Mouse (Mus musculus): Measurements from ENCODE around the gene Uri1. TPM values are rescaled to one million over a fixed set of nuclear protein-coding genes. Genes with fewer than 3 reads are reported as not detected.
A peak's percentile ranks its signal among the peaks of the same experiment; 100 is the strongest.

Uri1 gene
- polyA plus RNA-seq, 1 experiment from 2014 or later: 42.0 TPM

GRCm38 (mm10) chr7:37911114-37911801 lies 112.1 kb downstream of the Uri1 start:
- no peak overlapping the region for H3K4me3 ChIP-seq (ENCODE audit: low read length)
- WGBS: 39% methylated on average over 5 of the region's 5 CpGs
- no peaks in the 10 kb centered on the region for H3K9me3 ChIP-seq (ENCODE audit: low read length)
- no peak overlapping the region for H3K4me2 ChIP-seq (replicated peaks; ENCODE audit: low read depth, low read length)
- peak overlapping the region; percentile 45; the same call in 1 of the 2 replicates for H3K27ac ChIP-seq (ENCODE audit: low read length)
- peaks cover 16% of the 10 kb centered on the region; the same call in 1 of the 2 replicates for H3K4me1 ChIP-seq (ENCODE audit: insufficient read depth, low read length)
- no peak overlapping the region for H3K9ac ChIP-seq (replicated peaks; ENCODE audit: low read length)
- no peak; the same call in 1 of the 2 replicates for ATAC-seq (ENCODE audit: low FRiP score, low TSS enrichment)
- H3K36me3 ChIP-seq (ENCODE audit: insufficient read depth, low read length): no peaks in the 10 kb centered on the region
- H3K27me3 ChIP-seq (ENCODE audit: insufficient read depth, low read length): no peaks in the 10 kb centered on the region

GRCm38 (mm10) chr7:37910161-37910560 lies 113.2 kb downstream of the Uri1 start:
- ATAC-seq (ENCODE audit: low FRiP score, low TSS enrichment): no peak
- Histone ChIP-seq H3K9me3 (ENCODE audit: low read length) (no peaks in the 10 kb centered on the region), H3K27ac (ENCODE audit: low read length) (no peak overlapping the region), H3K4me3 (ENCODE audit: low read length) (no peak overlapping the region), H3K36me3 (ENCODE audit: insufficient read depth, low read length) (no peaks in the 10 kb centered on the region), H3K9ac (replicated peaks; ENCODE audit: low read length) (no peak overlapping the region), H3K27me3 (ENCODE audit: insufficient read depth, low read length) (no peaks in the 10 kb centered on the region), H3K4me2 (replicated peaks; ENCODE audit: low read depth, low read length) (no peak overlapping the region), H3K4me1 (ENCODE audit: insufficient read depth, low read length) (peaks cover 16% of the 10 kb centered on the region; the same call in 1 of the 2 replicates)
- WGBS: 79% methylated on average over 9 of the region's 9 CpGs

Other genes with a start within 250 kb of the Uri1 start
- 9.0 and 10.2 TPM in 2 replicates for gene Zfp536, start 249.9 kb downstream of the Uri1 start, polyA plus RNA-seq (2015; fragmentation: Nextera tagmentation; extraction: Ambion mirVana)
- 59.9 and 63.7 TPM in 2 replicates for gene Ccne1, start 84.0 kb upstream of the Uri1 start, polyA plus RNA-seq (2015; fragmentation: Nextera tagmentation; extraction: Ambion mirVana)
- gene 1600014C10Rik, start 159.7 kb upstream of the Uri1 start, polyA plus RNA-seq (2015; fragmentation: Nextera tagmentation; extraction: Ambion mirVana): 17.6 and 18.9 TPM in 2 replicates
- gene Plekhf1, start 204.5 kb upstream of the Uri1 start, polyA plus RNA-seq (2015; fragmentation: Nextera tagmentation; extraction: Ambion mirVana): 5.9 and 6.3 TPM in 2 replicates
- gene Pop4, start 247.9 kb upstream of the Uri1 start, polyA plus RNA-seq (2015; fragmentation: Nextera tagmentation; extraction: Ambion mirVana): 63.3 and 64.0 TPM in 2 replicates